Mouse (Mus musculus) CH12.LX (cell line): Measurements from ENCODE around the gene Anks1.

Experiments
- CTCF ChIP-seq, 2 experiments: IDR thresholded peaks in 1 of 2; conservative IDR thresholded peaks in 1 of 2; 2 replicates each; pipeline ENCODE4 v1.5.1; 2011 to 2012; ENCODE audit warnings: low read depth in 2 of 2, low read length in 2 of 2, improper control_type of control experiment in 1 of 2, inconsistent platforms in 1 of 2, mild to moderate bottlenecking in 1 of 2, moderate library complexity in 1 of 2
- EP300 ChIP-seq: IDR thresholded peaks from 2 replicates; pipeline ENCODE4 v1.6.1; 2011; ENCODE audit warnings: low read length, improper control_type of control experiment
- HCFC1 ChIP-seq: IDR thresholded peaks from 2 replicates; pipeline ENCODE4 v1.6.1; 2012; ENCODE audit warnings: low read depth, mild to moderate bottlenecking, inconsistent platforms, low read length, improper control_type of control experiment
- MXI1 ChIP-seq: IDR thresholded peaks from 2 replicates; pipeline ENCODE4 v1.6.1; 2011; ENCODE audit warnings: mild to moderate bottlenecking, low read depth, low read length, improper control_type of control experiment
- MYC ChIP-seq: IDR thresholded peaks from 2 replicates; pipeline ENCODE4 v1.6.1; 2011; ENCODE audit warnings: low read depth, mild to moderate bottlenecking, improper control_type of control experiment, low read length
- POLR2A ChIP-seq: IDR thresholded peaks from 2 replicates; pipeline ENCODE4 v1.6.1; 2011; ENCODE audit warnings: low read depth, mild to moderate bottlenecking, improper control_type of control experiment, low read length
- POLR2AphosphoS2 ChIP-seq: IDR thresholded peaks from 2 replicates; pipeline ENCODE4 v1.6.1; 2011; ENCODE audit warnings: low read depth, low read length, improper control_type of control experiment
- TBP ChIP-seq: conservative IDR thresholded peaks from 2 replicates; pipeline ENCODE4 v1.6.1; 2011; ENCODE audit warnings: low read depth, low read length, improper control_type of control experiment
- TCF12 ChIP-seq: IDR thresholded peaks from 2 replicates; pipeline ENCODE4 v1.6.1; 2014; ENCODE audit warnings: low read depth, mild to moderate bottlenecking, inconsistent platforms, low read length, improper control_type of control experiment
- ZC3H11A ChIP-seq: IDR thresholded peaks from 2 replicates; pipeline ENCODE4 v1.6.1; 2012; ENCODE audit warnings: low read depth, mild to moderate bottlenecking, inconsistent platforms, low read length, improper control_type of control experiment

DNA sequence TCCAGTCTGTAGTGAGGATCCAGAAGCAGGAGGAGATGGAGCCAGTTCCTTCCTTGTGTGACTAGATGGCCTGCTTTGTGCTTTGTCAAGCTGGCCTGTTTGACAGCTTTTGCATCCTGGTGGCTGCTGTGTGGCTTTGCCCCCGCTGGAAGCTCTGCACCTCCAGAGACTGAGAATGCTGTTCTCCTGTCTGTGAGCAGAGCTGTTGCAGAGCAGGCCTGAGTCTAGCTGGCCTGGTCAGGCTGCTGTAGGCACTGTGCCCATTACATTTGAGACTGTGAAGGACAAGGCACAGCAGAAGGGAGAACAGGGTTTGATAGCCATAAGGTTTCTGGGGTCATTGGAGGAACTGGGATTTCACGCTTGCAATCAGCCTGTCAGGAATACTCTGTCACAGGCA, 32.6 kb downstream of the Anks1 start:
- TF ChIP-seq CTCF (conservative IDR thresholded peaks at IDR 0.05 in 1 of 2, IDR thresholded peaks at IDR 0.05 in 1 of 2; ENCODE audit: low read depth in 2 of 2, low read length in 2 of 2): no peak
- TF ChIP-seq TCF12: no peak
- TF ChIP-seq EP300: no peak
- no peak for TF ChIP-seq ZC3H11A
- no peak for TF ChIP-seq POLR2A
- TF ChIP-seq POLR2AphosphoS2: no peak
- no peak for TF ChIP-seq HCFC1
- TF ChIP-seq MXI1: no peak
- TF ChIP-seq TBP: no peak
- TF ChIP-seq MYC: no peak
